Mouse (Mus musculus) spleen, postnatal 10 days (tissue): Measurements from ENCODE around the gene AI467606.

Experiments
- DNase-seq, 2 experiments: peaks; one replicate each; pipeline ENCODE4 v3.0.0; 2021 to 2022; ENCODE audit warnings: low spot score in 2 of 2

Gene AI467606

GRCm38 (mm10) chr7:127093914-127094313 is 2.8 kb downstream of the AI467606 start:
- DNase-seq, result no peak

GRCm38 (mm10) chr7:127096456-127096855 is 5.3 kb downstream of the AI467606 start:
- no peak for DNase-seq

GRCm38 (mm10) chr7:127098521-127098920 is 7.4 kb downstream of the AI467606 start:
- no peak for DNase-seq

GRCm38 (mm10) chr7:127098950-127099349 is 7.8 kb downstream of the AI467606 start:
- no peak for DNase-seq

GRCm38 (mm10) chr7:127099528-127099927 is 8.4 kb downstream of the AI467606 start:
- no peak for DNase-seq

- DNase-seq, result no peak
These were observed 10.4 kb downstream of the AI467606 start for GRCm38 (mm10) chr7:127101451-127102016.

- DNase-seq, result no peak
These were observed 11.0 kb downstream of the AI467606 start for GRCm38 (mm10) chr7:127102148-127102547.

- DNase-seq, result no peak
These were observed 12.8 kb downstream of the AI467606 start for GRCm38 (mm10) chr7:127103960-127104359.

- DNase-seq, result peak; percentile 57 to 69
These were observed 13.6 kb downstream of the AI467606 start for GRCm38 (mm10) chr7:127104560-127105332.

GRCm38 (mm10) chr7:127105551-127105950 is 14.4 kb downstream of the AI467606 start:
- no peak for DNase-seq

- DNase-seq, result peak; percentile 67 to 83
These were observed 19.3 kb downstream of the AI467606 start for GRCm38 (mm10) chr7:127110239-127111007.

- DNase-seq, result peak; percentile 78 to 88
These were observed 20.3 kb downstream of the AI467606 start for GRCm38 (mm10) chr7:127111461-127111860.

- no peak for DNase-seq
These were observed 21.2 kb downstream of the AI467606 start for GRCm38 (mm10) chr7:127112251-127112841.

- DNase-seq, result peak in 1 of 2 experiments; percentile 27
These were observed 21.9 kb downstream of the AI467606 start for GRCm38 (mm10) chr7:127112921-127113597.

- DNase-seq, result peak in 1 of 2 experiments; percentile 38
These were observed 22.6 kb downstream of the AI467606 start for GRCm38 (mm10) chr7:127113614-127114259.

GRCm38 (mm10) chr7:127114920-127115319 is 23.8 kb downstream of the AI467606 start:
- no peak for DNase-seq

GRCm38 (mm10) chr7:127116331-127116935 is 25.3 kb downstream of the AI467606 start:
- no peak for DNase-seq

- DNase-seq, result no peak
These were observed 26.8 kb downstream of the AI467606 start for GRCm38 (mm10) chr7:127117948-127118347.

GRCm38 (mm10) chr7:127118671-127119445 is 27.7 kb downstream of the AI467606 start:
- DNase-seq, result no peak
